Mouse (Mus musculus): ENCODE measurements around the gene Gfer. TPM values are rescaled to one million over a fixed set of nuclear protein-coding genes. Genes with fewer than 3 reads are reported as not detected.
A peak's percentile ranks its signal among the peaks of the same experiment; 100 is the strongest.

Gfer gene
- total and polyA plus RNA-seq, 3 experiments = 69.1 to 105 (median 94.8) TPM

DNA sequence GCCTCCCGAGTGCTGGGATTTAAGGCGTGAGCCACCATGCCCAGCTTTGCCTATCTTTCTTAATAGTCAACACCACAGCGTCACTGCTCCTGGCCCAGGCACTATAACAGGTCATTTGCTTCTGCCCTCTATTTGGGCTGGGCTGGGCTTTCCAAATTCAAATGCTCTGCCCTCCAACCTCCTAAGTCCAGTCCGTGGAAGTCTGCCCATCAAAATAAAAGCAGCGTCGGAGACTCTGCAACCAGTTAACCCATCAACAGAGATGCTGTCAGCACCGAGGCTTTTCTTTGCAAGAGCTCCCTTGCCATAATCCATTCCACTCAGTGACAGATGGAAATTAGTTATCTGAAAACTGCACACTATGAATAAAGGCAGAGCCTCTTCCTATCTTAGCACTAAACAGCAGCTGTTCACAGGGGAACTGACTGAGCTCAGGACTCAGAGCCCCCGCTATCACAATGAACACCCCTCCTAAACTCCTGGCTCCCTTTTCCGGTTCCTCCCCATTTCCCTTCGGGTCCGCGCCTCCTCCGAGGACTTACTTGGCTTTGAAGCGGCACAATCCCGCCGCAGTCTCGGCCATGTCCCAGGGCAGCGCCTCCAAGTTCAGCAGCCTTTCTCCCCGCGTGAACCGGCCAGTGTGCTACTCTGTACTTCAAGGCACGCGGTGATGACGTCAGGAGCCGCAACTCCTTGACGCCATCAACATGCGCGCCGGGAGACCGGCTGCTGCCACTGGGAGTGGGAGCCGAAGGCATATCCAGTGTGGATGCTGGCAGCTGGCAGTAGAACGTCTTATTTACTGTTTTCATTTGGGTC lies 11.2 kb upstream of the Gfer start, which contains the start of gene Tbl3:
Gene Tbl3, minus strand, starts transcription at position 679 of the 819 bp plus-strand sequence.
- Histone ChIP-seq H3K27ac (ENCODE audit: insufficient read depth, low read depth) (peak within 1 kb of the TSS; percentile 52), H3K4me2 (ENCODE audit: insufficient read depth, low read depth, poor library complexity, severe bottlenecking) (peak within 1 kb of the TSS; percentile 68), H3K27me3 (replicated peaks) (no peaks in the 10 kb centered on the region), H3K4me3 (replicated peaks in 1 of 3; ENCODE audit: low read depth in 2 of 3, low read length in 2 of 3, poor library complexity in 1 of 3) (peak within 1 kb of the TSS; percentile 83 to 96 (median 94)), H3K79me2 (replicated peaks; ENCODE audit: control insufficient read depth, extremely low read depth, insufficient read depth, poor library complexity, severe bottlenecking) (peaks cover 14% of the 10 kb centered on the region), H3K36me3 (replicated peaks in 1 of 2; ENCODE audit: control insufficient read depth in 1 of 2, insufficient read depth in 1 of 2, low read length in 1 of 2) (peaks cover 27 to 33% of the 10 kb centered on the region in 2 experiments), H3K4me1 (ENCODE audit: control insufficient read depth in 1 of 2, insufficient read depth in 2 of 2) (peaks cover 7 to 21% of the 10 kb centered on the region in 2 experiments; a peak in 3 of 4 replicates), H3K9ac (ENCODE audit: insufficient read depth, low read depth) (peak within 1 kb of the TSS; percentile 86), H3K9me3 (replicated peaks; ENCODE audit: low read length) (no peaks in the 10 kb centered on the region)
- dilution Hi-C loops (cut with MboI; ENCODE audit: extremely low pct_ligation_motif_present, extremely low pct_unique_long_range_greater_than_20kb, low sequenced_read_pairs) = no loop called here
- peak; percentile 93 for DNase-seq (ENCODE audit: extremely low read depth)
- in situ Hi-C loops (cut with MboI; ENCODE audit: low pct_ligation_motif_present, low pct_unique_long_range_greater_than_20kb, low sequenced_read_pairs) = no loop called here
- TF ChIP-seq CHD1 (IDR thresholded peaks at IDR 0.05; ENCODE audit: low read depth, low read length) (no peak), SIN3A (IDR thresholded peaks at IDR 0.05; ENCODE audit: low read length) (peak; percentile 99), ELF1 (IDR thresholded peaks at IDR 0.05; ENCODE audit: low read depth, low read length) (peak; percentile 66; the same call in 1 of the 2 replicates), PAX5 (IDR thresholded peaks at IDR 0.05; ENCODE audit: low read length) (no peak), JUND (conservative IDR thresholded peaks at IDR 0.05; ENCODE audit: low read depth, low read length) (0 out of 2 replicates have a peak, but pooled peaks have one; percentile 33), ZMIZ1 (IDR thresholded peaks at IDR 0.05; ENCODE audit: low read depth, low read length) (peak; percentile 83; the same call in 1 of the 2 replicates), BHLHE40 (IDR thresholded peaks at IDR 0.05; ENCODE audit: low read depth, low read length) (peak; percentile 50; the same call in 1 of the 2 replicates), POLR2A (IDR thresholded peaks at IDR 0.05; ENCODE audit: low read depth, low read length) (peak; percentile 92), JUN (IDR thresholded peaks at IDR 0.05; ENCODE audit: insufficient read depth, low read depth, low read length) (no peak), NELFE (IDR thresholded peaks at IDR 0.05; ENCODE audit: low read depth, low read length) (peak; percentile 89), IRF4 (IDR thresholded peaks at IDR 0.05; ENCODE audit: low read depth, low read length) (peak; percentile 69; the same call in 1 of the 2 replicates), USF1 (IDR thresholded peaks at IDR 0.05; ENCODE audit: low read depth, low read length) (no peak), MEF2A (IDR thresholded peaks at IDR 0.05; ENCODE audit: borderline replicate concordance, low read depth, low read length) (peak; percentile 63; the same call in 1 of the 2 replicates), SMC3 (IDR thresholded peaks at IDR 0.05; ENCODE audit: low read depth, low read length) (no peak), E2F4 (IDR thresholded peaks at IDR 0.05; ENCODE audit: insufficient replicate concordance, low read depth, low read length) (no peak), RCOR1 (conservative IDR thresholded peaks at IDR 0.05; ENCODE audit: low read depth, low read length) (no peak), MAZ (IDR thresholded peaks at IDR 0.05; ENCODE audit: low read depth, low read length) (no peak), KAT2A (IDR thresholded peaks at IDR 0.05; ENCODE audit: insufficient replicate concordance, low read length) (peak; percentile 68; the same call in 1 of the 2 replicates), HCFC1 (IDR thresholded peaks at IDR 0.05; ENCODE audit: low read depth, low read length) (peak; percentile 86), TBP (conservative IDR thresholded peaks at IDR 0.05; ENCODE audit: low read depth, low read length) (peak; percentile 73; the same call in 1 of the 2 replicates), NRF1 (IDR thresholded peaks at IDR 0.05; ENCODE audit: low read depth, low read length) (no peak), UBTF (IDR thresholded peaks at IDR 0.05; ENCODE audit: low read depth, low read length) (no peak), ETS1 (conservative IDR thresholded peaks at IDR 0.05; ENCODE audit: low read depth, low read length) (no peak; the same call in 1 of the 2 replicates), MAFK (IDR thresholded peaks at IDR 0.05; ENCODE audit: insufficient replicate concordance, low read length) (no peak), CTCF (conservative IDR thresholded peaks at IDR 0.05 in 1 of 2, IDR thresholded peaks at IDR 0.05 in 1 of 2; ENCODE audit: low read depth in 2 of 2, low read length in 2 of 2) (no peak), MAX (IDR thresholded peaks at IDR 0.05; ENCODE audit: low read length) (peak; percentile 91), GABPA (IDR thresholded peaks at IDR 0.05; ENCODE audit: insufficient replicate concordance, low read depth, low read length) (peak; percentile 58; the same call in 1 of the 2 replicates), MYC (IDR thresholded peaks at IDR 0.05; ENCODE audit: low read depth, low read length) (peak; percentile 90), CHD2 (IDR thresholded peaks at IDR 0.05; ENCODE audit: low read length) (0 out of 2 replicates have a peak, but pooled peaks have one; percentile 9), ZNF384 (IDR thresholded peaks at IDR 0.05; ENCODE audit: low read depth, low read length) (no peak; the same call in none of the 2 replicates), MXI1 (IDR thresholded peaks at IDR 0.05; ENCODE audit: low read depth, low read length) (peak; percentile 99), POLR2AphosphoS2 (IDR thresholded peaks at IDR 0.05; ENCODE audit: low read depth, low read length) (peak; percentile 78; the same call in 1 of the 2 replicates), USF2 (conservative IDR thresholded peaks at IDR 0.05; ENCODE audit: low read depth, low read length) (no peak), EP300 (IDR thresholded peaks at IDR 0.05; ENCODE audit: low read length) (no peak), ZC3H11A (IDR thresholded peaks at IDR 0.05; ENCODE audit: low read depth, low read length) (no peak), RAD21 (IDR thresholded peaks at IDR 0.05; ENCODE audit: low read depth, low read length) (no peak), TCF12 (IDR thresholded peaks at IDR 0.05; ENCODE audit: low read depth, low read length) (peak; percentile 85), ZKSCAN1 (IDR thresholded peaks at IDR 0.05; ENCODE audit: borderline replicate concordance, low read depth, low read length) (no peak)
